Mouse (Mus musculus): ENCODE measurements around the gene Tspan11. TPM values are rescaled to one million over a fixed set of nuclear protein-coding genes. Genes with fewer than 3 reads are reported as not detected.

The Tspan11 gene
- polyA plus RNA-seq, 1 experiment = 1.4 TPM

- 14% methylated on average over 8 of the region's 8 CpGs for WGBS
- no peaks in the 10 kb centered on the region for H3K4me1 ChIP-seq (replicated peaks; ENCODE audit: control insufficient read depth, insufficient read depth, low read length)
- no peak overlapping the region for H3K27ac ChIP-seq (ENCODE audit: control insufficient read depth, insufficient read depth, low read length)
- no peaks in the 10 kb centered on the region for H3K27me3 ChIP-seq (ENCODE audit: control insufficient read depth, insufficient read depth, low read length)
- no peak for TF ChIP-seq CTCF (IDR thresholded peaks at IDR 0.05; ENCODE audit: borderline replicate concordance, control insufficient read depth, extremely low read depth, insufficient read depth, low read length, poor library complexity)
- no peak for TF ChIP-seq POLR2A (IDR thresholded peaks at IDR 0.05; ENCODE audit: control insufficient read depth, extremely low read depth, insufficient read depth, low read length, poor library complexity)
- DNase-seq = peak; percentile 58
- no peaks in the 10 kb centered on the region for H3K36me3 ChIP-seq (ENCODE audit: control insufficient read depth, insufficient read depth, low read length)
- no peak overlapping the region for H3K4me3 ChIP-seq (ENCODE audit: control insufficient read depth, insufficient read depth, low read length)
These were observed 33.3 kb downstream of the Tspan11 start for GRCm38 (mm10) chr6:127920652-127921051.

- Histone ChIP-seq H3K27ac (ENCODE audit: control insufficient read depth, insufficient read depth, low read length) (no peak overlapping the region), H3K4me1 (replicated peaks; ENCODE audit: control insufficient read depth, insufficient read depth, low read length) (no peaks in the 10 kb centered on the region), H3K36me3 (ENCODE audit: control insufficient read depth, insufficient read depth, low read length) (no peaks in the 10 kb centered on the region), H3K27me3 (ENCODE audit: control insufficient read depth, insufficient read depth, low read length) (no peaks in the 10 kb centered on the region), H3K4me3 (ENCODE audit: control insufficient read depth, insufficient read depth, low read length) (no peak overlapping the region)
- WGBS = 77% methylated on average over 9 of the region's 9 CpGs
- TF ChIP-seq CTCF (IDR thresholded peaks at IDR 0.05; ENCODE audit: borderline replicate concordance, control insufficient read depth, extremely low read depth, insufficient read depth, low read length, poor library complexity) (no peak), POLR2A (IDR thresholded peaks at IDR 0.05; ENCODE audit: control insufficient read depth, extremely low read depth, insufficient read depth, low read length, poor library complexity) (no peak)
- DNase-seq = no peak
These were observed 34.6 kb downstream of the Tspan11 start for GRCm38 (mm10) chr6:127921996-127922395.

- Histone ChIP-seq H3K27ac (ENCODE audit: control insufficient read depth, insufficient read depth, low read length) (no peak overlapping the region), H3K4me1 (replicated peaks; ENCODE audit: control insufficient read depth, insufficient read depth, low read length) (no peaks in the 10 kb centered on the region), H3K36me3 (ENCODE audit: control insufficient read depth, insufficient read depth, low read length) (no peaks in the 10 kb centered on the region), H3K4me3 (ENCODE audit: control insufficient read depth, insufficient read depth, low read length) (no peak overlapping the region), H3K27me3 (ENCODE audit: control insufficient read depth, insufficient read depth, low read length) (no peaks in the 10 kb centered on the region)
- DNase-seq = no peak
- no peak for TF ChIP-seq CTCF (IDR thresholded peaks at IDR 0.05; ENCODE audit: borderline replicate concordance, control insufficient read depth, extremely low read depth, insufficient read depth, low read length, poor library complexity)
- 78% methylated on average over 9 of the region's 9 CpGs for WGBS
These were observed 35.9 kb downstream of the Tspan11 start for GRCm38 (mm10) chr6:127923296-127923695.

- H3K27me3 ChIP-seq (ENCODE audit: control insufficient read depth, insufficient read depth, low read length) = no peaks in the 10 kb centered on the region
- no peaks in the 10 kb centered on the region for H3K4me1 ChIP-seq (replicated peaks; ENCODE audit: control insufficient read depth, insufficient read depth, low read length)
- no peak overlapping the region for H3K4me3 ChIP-seq (ENCODE audit: control insufficient read depth, insufficient read depth, low read length)
- H3K36me3 ChIP-seq (ENCODE audit: control insufficient read depth, insufficient read depth, low read length) = no peaks in the 10 kb centered on the region
- TF ChIP-seq POLR2A (IDR thresholded peaks at IDR 0.05; ENCODE audit: control insufficient read depth, extremely low read depth, insufficient read depth, low read length, poor library complexity) = no peak
- no peak for TF ChIP-seq CTCF (IDR thresholded peaks at IDR 0.05; ENCODE audit: borderline replicate concordance, control insufficient read depth, extremely low read depth, insufficient read depth, low read length, poor library complexity)
- WGBS = 75% methylated on average over 6 of the region's 6 CpGs
- DNase-seq = no peak
- H3K27ac ChIP-seq (ENCODE audit: control insufficient read depth, insufficient read depth, low read length) = no peak overlapping the region
These were observed 37.4 kb downstream of the Tspan11 start for GRCm38 (mm10) chr6:127924750-127925149.

- no peak for DNase-seq
- no peak for TF ChIP-seq POLR2A (IDR thresholded peaks at IDR 0.05; ENCODE audit: control insufficient read depth, extremely low read depth, insufficient read depth, low read length, poor library complexity)
- TF ChIP-seq CTCF (IDR thresholded peaks at IDR 0.05; ENCODE audit: borderline replicate concordance, control insufficient read depth, extremely low read depth, insufficient read depth, low read length, poor library complexity) = no peak
- Histone ChIP-seq H3K27ac (ENCODE audit: control insufficient read depth, insufficient read depth, low read length) (no peak overlapping the region), H3K36me3 (ENCODE audit: control insufficient read depth, insufficient read depth, low read length) (no peaks in the 10 kb centered on the region), H3K4me3 (ENCODE audit: control insufficient read depth, insufficient read depth, low read length) (no peak overlapping the region), H3K27me3 (ENCODE audit: control insufficient read depth, insufficient read depth, low read length) (no peaks in the 10 kb centered on the region), H3K4me1 (replicated peaks; ENCODE audit: control insufficient read depth, insufficient read depth, low read length) (no peaks in the 10 kb centered on the region)
- WGBS = 76% methylated on average over 9 of the region's 9 CpGs
These were observed 38.5 kb downstream of the Tspan11 start for GRCm38 (mm10) chr6:127925915-127926314.

GRCm38 (mm10) chr6:127928682-127929081, 41.3 kb downstream of the Tspan11 start:
- Histone ChIP-seq H3K27me3 (ENCODE audit: control insufficient read depth, insufficient read depth, low read length) (no peaks in the 10 kb centered on the region), H3K36me3 (ENCODE audit: control insufficient read depth, insufficient read depth, low read length) (no peaks in the 10 kb centered on the region), H3K4me1 (replicated peaks; ENCODE audit: control insufficient read depth, insufficient read depth, low read length) (no peaks in the 10 kb centered on the region), H3K4me3 (ENCODE audit: control insufficient read depth, insufficient read depth, low read length) (no peak overlapping the region), H3K27ac (ENCODE audit: control insufficient read depth, insufficient read depth, low read length) (no peak overlapping the region)
- no peak for DNase-seq
- TF ChIP-seq POLR2A (IDR thresholded peaks at IDR 0.05; ENCODE audit: control insufficient read depth, extremely low read depth, insufficient read depth, low read length, poor library complexity) (no peak), CTCF (IDR thresholded peaks at IDR 0.05; ENCODE audit: borderline replicate concordance, control insufficient read depth, extremely low read depth, insufficient read depth, low read length, poor library complexity) (no peak)
- WGBS = 95% methylated on average over 5 of the region's 5 CpGs

GRCm38 (mm10) chr6:127932697-127933096, 45.3 kb downstream of the Tspan11 start:
- Histone ChIP-seq H3K4me1 (replicated peaks; ENCODE audit: control insufficient read depth, insufficient read depth, low read length) (no peaks in the 10 kb centered on the region), H3K27me3 (ENCODE audit: control insufficient read depth, insufficient read depth, low read length) (no peaks in the 10 kb centered on the region), H3K27ac (ENCODE audit: control insufficient read depth, insufficient read depth, low read length) (no peak overlapping the region), H3K4me3 (ENCODE audit: control insufficient read depth, insufficient read depth, low read length) (no peak overlapping the region), H3K36me3 (ENCODE audit: control insufficient read depth, insufficient read depth, low read length) (no peaks in the 10 kb centered on the region)
- WGBS = 78% methylated on average over 5 of the region's 5 CpGs
- no peak for DNase-seq
- TF ChIP-seq POLR2A (IDR thresholded peaks at IDR 0.05; ENCODE audit: control insufficient read depth, extremely low read depth, insufficient read depth, low read length, poor library complexity) (no peak), CTCF (IDR thresholded peaks at IDR 0.05; ENCODE audit: borderline replicate concordance, control insufficient read depth, extremely low read depth, insufficient read depth, low read length, poor library complexity) (no peak)

Measured in thymus, adult 2 months (tissue).